Mouse (Mus musculus) liver, postnatal 0 days (tissue): ENCODE data around the gene Zfp764. TPM values are rescaled to one million over a fixed set of nuclear protein-coding genes. Genes with fewer than 3 reads are reported as not detected.
"Not testable (repeated sequence)": the region's sequence is repeated elsewhere in the genome, so short reads cannot be mapped to it uniquely, and the experiment has no call there.

Source experiments
- ATAC-seq: fragments of 200-750 bp; cut with Nextera tagmentation; 2 replicates; pipeline ENCODE4 v1.8.0; 2017; ENCODE audit warnings: mild to moderate bottlenecking, moderate library complexity
- DNase-seq: peaks from one replicate; pipeline ENCODE4 v3.0.0-alpha.2; 2016
- H3K27ac ChIP-seq: fragments of 300-500 bp; sonication (generic); 2 replicates; pipeline ENCODE4 v1.5.1; 2014; ENCODE audit warnings: antibody characterized with exemption, moderate library complexity, mild to moderate bottlenecking, low read depth
- H3K27me3 ChIP-seq: fragments of 300-500 bp; sonication (generic); 2 replicates; pipeline ENCODE4 v1.6.1; 2014; ENCODE audit warnings: low read length, control low read depth, mixed read lengths; ENCODE audit not compliant: insufficient read depth
- H3K36me3 ChIP-seq: fragments of 300-500 bp; sonication (generic); replicated peaks from 2 replicates; pipeline ENCODE4 v1.6.1; 2014; ENCODE audit warnings: mild to moderate bottlenecking, control low read depth, low read length, moderate library complexity, mixed read lengths; ENCODE audit not compliant: insufficient read depth
- H3K4me1 ChIP-seq: fragments of 300-500 bp; sonication (generic); 2 replicates; pipeline ENCODE4 v1.6.1; 2014; ENCODE audit warnings: antibody characterized with exemption, mild to moderate bottlenecking, control low read depth; ENCODE audit not compliant: insufficient read depth
- H3K4me2 ChIP-seq: fragments of 300-500 bp; sonication (generic); 2 replicates; pipeline ENCODE4 v1.6.1; 2014; ENCODE audit warnings: low read depth, mild to moderate bottlenecking, low read length, moderate library complexity, mixed read lengths
- H3K4me3 ChIP-seq: fragments of 300-500 bp; sonication (generic); 2 replicates; pipeline ENCODE4 v1.5.1; 2014; ENCODE audit warnings: low read depth, low read length
- H3K9ac ChIP-seq: fragments of 300-500 bp; sonication (generic); replicated peaks from 2 replicates; pipeline ENCODE4 v1.6.1; 2014; ENCODE audit warnings: mild to moderate bottlenecking, moderate library complexity
- H3K9me3 ChIP-seq: fragments of 300-500 bp; sonication (generic); 2 replicates; pipeline ENCODE4 v1.6.1; 2016; ENCODE audit warnings: mild to moderate bottlenecking, control low read depth, low read length, mixed read lengths
- CTCF ChIP-seq: sonication (generic); IDR thresholded peaks from 2 replicates; pipeline ENCODE4 v1.5.1; 2016; ENCODE audit warnings: antibody characterized with exemption, low read depth
- EP300 ChIP-seq: IDR thresholded peaks from 2 replicates; pipeline ENCODE4 v1.6.1; 2016; ENCODE audit warnings: antibody characterized with exemption, low read depth, mild to moderate bottlenecking
- WGBS: fragments of 180-500 bp; shearing (Covaris S2); extraction: QIAGEN DNeasy Blood & Tissue Kit; methylation state at CpG from one replicate; pipeline ENCODE4 v1.1.7; 2014; ENCODE audit not compliant: insufficient replicate concordance; 5-methylcytosine and 5-hydroxymethylcytosine counted together
- polyA plus RNA-seq: library from polyadenylated mRNA; unstranded; fragments of >200 nt; fragmentation: Nextera tagmentation; extraction: Ambion mirVana; gene quantifications from 2 replicates; pipeline ENCODE4 v1.2.1, GENCODE M21; 2015

Gene Zfp764
- polyA plus RNA-seq, 1 experiment from 2014 or later, result 1.1 TPM

DNA sequence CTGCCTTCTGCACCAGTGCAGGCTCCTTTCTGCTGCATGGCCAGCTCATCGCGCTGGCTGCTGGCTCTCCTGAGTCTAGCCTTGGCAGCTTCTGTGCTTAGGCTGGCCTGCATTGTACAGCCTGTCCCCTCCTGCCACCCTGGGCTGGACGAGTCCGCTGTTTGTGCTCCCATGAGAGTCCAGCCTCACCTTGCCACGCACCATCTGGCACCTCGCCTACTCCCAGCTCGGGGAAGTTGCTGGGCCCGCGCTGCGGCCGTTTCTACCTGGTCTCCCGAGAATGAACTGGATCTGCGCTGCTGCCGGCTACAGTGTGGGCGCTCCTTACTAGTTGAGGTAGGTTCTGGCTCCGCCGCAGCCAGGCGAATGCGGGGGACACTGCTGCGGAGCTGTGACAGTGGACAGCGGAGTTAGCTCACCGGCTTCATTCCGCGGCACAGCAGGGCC lies 43.1 kb downstream of the Zfp764 start:
- Histone ChIP-seq H3K4me3 (peak overlapping the region; percentile 19), H3K27ac (no peak overlapping the region), H3K9ac (peak overlapping the region; percentile 35; the same call in 1 of the 2 replicates), H3K9me3 (no peaks in the 10 kb centered on the region), H3K36me3 (no peaks in the 10 kb centered on the region), H3K4me1 (0 out of 2 replicates have a peak, but pooled peaks cover 3% of the 10 kb centered on the region), H3K27me3 (no peaks in the 10 kb centered on the region), H3K4me2 (peak overlapping the region; percentile 54)
- peak; percentile 51 for DNase-seq
- no peak for TF ChIP-seq CTCF
- TF ChIP-seq EP300, result no peak
- ATAC-seq, result no peak
- WGBS, result 9% methylated on average over 24 of the region's 24 CpGs

GRCm38 (mm10) chr7:127362418-127362817 lies 44.2 kb downstream of the Zfp764 start:
- Histone ChIP-seq H3K4me2 (peak overlapping the region; percentile 61), H3K4me3 (peak overlapping the region; percentile 31; the same call in 1 of the 2 replicates)
- not testable (repeated sequence) for H3K27me3 ChIP-seq, H3K9ac ChIP-seq, DNase-seq, H3K9me3 ChIP-seq, ATAC-seq, H3K4me1 ChIP-seq, H3K36me3 ChIP-seq, H3K27ac ChIP-seq
- peak; percentile 91 for TF ChIP-seq CTCF
- WGBS, result 25% methylated on average over 13 of the region's 13 CpGs

- H3K4me1 ChIP-seq, result 0 out of 2 replicates have a peak, but pooled peaks cover 3% of the 10 kb centered on the region
- 43% methylated on average over 13 of the region's 13 CpGs for WGBS
- DNase-seq (peak; percentile 72), ATAC-seq (peak; percentile 96)
- no peak overlapping the region for H3K27ac ChIP-seq
- no peak for TF ChIP-seq EP300
- no peak for TF ChIP-seq CTCF
- no peak overlapping the region for H3K4me3 ChIP-seq
- H3K9ac ChIP-seq, result no peak overlapping the region
- no peaks in the 10 kb centered on the region for H3K27me3 ChIP-seq
- no peak overlapping the region for H3K4me2 ChIP-seq
- H3K9me3 ChIP-seq, result no peaks in the 10 kb centered on the region
- H3K36me3 ChIP-seq, result no peaks in the 10 kb centered on the region
Observed at GRCm38 (mm10) chr7:127361449-127361848, 45.2 kb downstream of the Zfp764 start.

DNA sequence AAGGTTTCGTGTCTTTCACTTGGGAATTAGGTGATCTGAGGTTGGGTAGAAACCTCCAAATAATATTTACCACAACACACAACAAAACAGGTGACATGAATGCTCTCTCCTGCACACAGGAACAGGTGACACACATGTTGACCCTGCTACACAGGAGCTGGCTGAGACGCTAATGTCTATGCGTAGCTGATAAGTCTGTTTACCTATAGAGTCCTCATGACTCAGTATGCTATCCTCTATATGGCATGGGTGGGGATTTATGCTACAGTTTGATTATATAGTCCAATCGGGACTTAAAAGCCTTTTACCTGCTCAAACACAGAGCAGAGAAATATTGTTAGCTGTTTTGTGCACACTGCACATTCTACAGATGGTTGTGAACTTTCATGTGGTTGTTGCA lies 46.4 kb downstream of the Zfp764 start:
- ATAC-seq (no peak), DNase-seq (no peak)
- 58% methylated on average over 4 of the region's 4 CpGs for WGBS
- no peak for TF ChIP-seq CTCF
- TF ChIP-seq EP300, result no peak
- H3K27ac ChIP-seq, result no peak overlapping the region
- no peaks in the 10 kb centered on the region for H3K36me3 ChIP-seq
- H3K4me2 ChIP-seq, result no peak overlapping the region
- H3K4me3 ChIP-seq, result no peak overlapping the region
- H3K4me1 ChIP-seq, result 0 out of 2 replicates have a peak, but pooled peaks cover 5% of the 10 kb centered on the region
- H3K9me3 ChIP-seq, result no peaks in the 10 kb centered on the region
- H3K27me3 ChIP-seq, result no peaks in the 10 kb centered on the region
- no peak overlapping the region for H3K9ac ChIP-seq

DNA sequence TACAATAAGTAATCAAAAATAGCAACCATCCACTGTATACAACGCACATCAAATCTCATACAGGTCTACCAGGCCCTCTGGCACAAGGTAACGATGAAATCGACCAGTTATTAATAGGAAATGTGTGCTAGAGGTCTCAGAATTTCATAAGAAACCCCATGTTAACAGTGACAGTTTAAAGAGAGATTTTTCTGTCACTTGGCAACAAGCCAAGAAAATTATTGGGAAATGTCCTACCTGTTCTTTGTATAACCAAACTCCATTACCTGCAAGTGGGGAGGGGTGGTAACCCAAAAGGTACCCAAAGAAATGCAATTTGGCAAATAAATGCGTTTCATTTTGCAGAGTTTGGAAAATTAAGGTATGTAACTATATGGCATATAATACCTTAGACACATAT lies 48.1 kb downstream of the Zfp764 start:
- 59% methylated on average over 4 of the region's 4 CpGs for WGBS
- Histone ChIP-seq H3K27me3 (no peaks in the 10 kb centered on the region), H3K9me3 (no peaks in the 10 kb centered on the region), H3K4me1 (0 out of 2 replicates have a peak, but pooled peaks cover 4% of the 10 kb centered on the region), H3K4me3 (no peak overlapping the region), H3K9ac (no peak overlapping the region), H3K27ac (no peak overlapping the region), H3K4me2 (no peak overlapping the region), H3K36me3 (no peaks in the 10 kb centered on the region)
- TF ChIP-seq EP300, result no peak
- TF ChIP-seq CTCF, result no peak
- ATAC-seq (no peak), DNase-seq (no peak)

GRCm38 (mm10) chr7:127357871-127358270 lies 48.8 kb downstream of the Zfp764 start:
- no peaks in the 10 kb centered on the region for H3K27me3 ChIP-seq
- H3K4me2 ChIP-seq, result no peak overlapping the region
- no peak overlapping the region for H3K9ac ChIP-seq
- H3K27ac ChIP-seq, result no peak overlapping the region
- no peak for DNase-seq
- no peaks in the 10 kb centered on the region for H3K9me3 ChIP-seq
- H3K4me3 ChIP-seq, result no peak overlapping the region
- no peak for ATAC-seq
- WGBS, result 60% methylated on average over 2 of the region's 2 CpGs
- TF ChIP-seq EP300 (no peak), CTCF (no peak)
- H3K36me3 ChIP-seq, result no peaks in the 10 kb centered on the region
- H3K4me1 ChIP-seq, result 0 out of 2 replicates have a peak, but pooled peaks cover 2% of the 10 kb centered on the region
